Mouse (Mus musculus): ENCODE measurements at regions not wholly inside any gene's neighbourhood (a gene's known extent, or its start where the extent isn't known, plus 50 kb on each side); places are given as distances from the start of the nearest gene placed in this dataset.

GRCm38 (mm10) chr12:77045956-77046355, 84.0 kb upstream of the Max start:
- Histone ChIP-seq H3K27me3 (ENCODE audit: control insufficient read depth, insufficient read depth, low read length) (no peaks in the 10 kb centered on the region), H3K4me1 (ENCODE audit: control insufficient read depth, insufficient read depth, low read length) (peaks cover 6% of the 10 kb centered on the region), H3K4me3 (ENCODE audit: control insufficient read depth, low read depth, low read length) (no peak overlapping the region), H3K36me3 (ENCODE audit: control insufficient read depth, insufficient read depth, low read length) (no peaks in the 10 kb centered on the region), H3K27ac (ENCODE audit: control insufficient read depth, insufficient read depth, low read depth, low read length) (no peak overlapping the region)
- TF ChIP-seq CTCF (IDR thresholded peaks at IDR 0.05; ENCODE audit: control insufficient read depth, insufficient read depth, insufficient replicate concordance, low read depth, low read length) = no peak
- TF ChIP-seq POLR2A (IDR thresholded peaks at IDR 0.05; ENCODE audit: control insufficient read depth, low read depth, low read length) = no peak

- no peaks in the 10 kb centered on the region for H3K36me3 ChIP-seq (ENCODE audit: control insufficient read depth, insufficient read depth, low read length)
- TF ChIP-seq POLR2A (IDR thresholded peaks at IDR 0.05; ENCODE audit: control insufficient read depth, low read depth, low read length) (no peak), CTCF (IDR thresholded peaks at IDR 0.05; ENCODE audit: control insufficient read depth, insufficient read depth, insufficient replicate concordance, low read depth, low read length) (no peak)
- peaks cover 6% of the 10 kb centered on the region for H3K4me1 ChIP-seq (ENCODE audit: control insufficient read depth, insufficient read depth, low read length)
- no peaks in the 10 kb centered on the region for H3K27me3 ChIP-seq (ENCODE audit: control insufficient read depth, insufficient read depth, low read length)
- no peak overlapping the region for H3K4me3 ChIP-seq (ENCODE audit: control insufficient read depth, low read depth, low read length)
- no peak overlapping the region for H3K27ac ChIP-seq (ENCODE audit: control insufficient read depth, insufficient read depth, low read depth, low read length)
Observed at GRCm38 (mm10) chr12:77045356-77045755, 83.4 kb upstream of the Max start.

GRCm38 (mm10) chr12:77042356-77042755, 80.4 kb upstream of the Max start:
- TF ChIP-seq CTCF (IDR thresholded peaks at IDR 0.05; ENCODE audit: control insufficient read depth, insufficient read depth, insufficient replicate concordance, low read depth, low read length) = no peak
- TF ChIP-seq POLR2A (IDR thresholded peaks at IDR 0.05; ENCODE audit: control insufficient read depth, low read depth, low read length) = no peak
- no peak overlapping the region for H3K27ac ChIP-seq (ENCODE audit: control insufficient read depth, insufficient read depth, low read depth, low read length)
- no peaks in the 10 kb centered on the region for H3K27me3 ChIP-seq (ENCODE audit: control insufficient read depth, insufficient read depth, low read length)
- no peak overlapping the region for H3K4me3 ChIP-seq (ENCODE audit: control insufficient read depth, low read depth, low read length)
- H3K36me3 ChIP-seq (ENCODE audit: control insufficient read depth, insufficient read depth, low read length) = no peaks in the 10 kb centered on the region
- peaks cover 13% of the 10 kb centered on the region for H3K4me1 ChIP-seq (ENCODE audit: control insufficient read depth, insufficient read depth, low read length)

- H3K27me3 ChIP-seq (ENCODE audit: control insufficient read depth, insufficient read depth, low read length) = no peaks in the 10 kb centered on the region
- no peaks in the 10 kb centered on the region for H3K36me3 ChIP-seq (ENCODE audit: control insufficient read depth, insufficient read depth, low read length)
- no peak overlapping the region for H3K27ac ChIP-seq (ENCODE audit: control insufficient read depth, insufficient read depth, low read depth, low read length)
- H3K4me1 ChIP-seq (ENCODE audit: control insufficient read depth, insufficient read depth, low read length) = peaks cover 13% of the 10 kb centered on the region
- H3K4me3 ChIP-seq (ENCODE audit: control insufficient read depth, low read depth, low read length) = no peak overlapping the region
- no peak for TF ChIP-seq CTCF (IDR thresholded peaks at IDR 0.05; ENCODE audit: control insufficient read depth, insufficient read depth, insufficient replicate concordance, low read depth, low read length)
- no peak for TF ChIP-seq POLR2A (IDR thresholded peaks at IDR 0.05; ENCODE audit: control insufficient read depth, low read depth, low read length)
Observed at GRCm38 (mm10) chr12:77041141-77041540, 79.1 kb upstream of the Max start.

- H3K4me3 ChIP-seq (ENCODE audit: control insufficient read depth, low read depth, low read length) = no peak overlapping the region
- H3K27ac ChIP-seq (ENCODE audit: control insufficient read depth, insufficient read depth, low read depth, low read length) = no peak overlapping the region; the same call in 1 of the 2 replicates
- no peaks in the 10 kb centered on the region for H3K36me3 ChIP-seq (ENCODE audit: control insufficient read depth, insufficient read depth, low read length)
- TF ChIP-seq CTCF (IDR thresholded peaks at IDR 0.05; ENCODE audit: control insufficient read depth, insufficient read depth, insufficient replicate concordance, low read depth, low read length) = no peak
- no peak for TF ChIP-seq POLR2A (IDR thresholded peaks at IDR 0.05; ENCODE audit: control insufficient read depth, low read depth, low read length)
- peaks cover 7% of the 10 kb centered on the region for H3K4me1 ChIP-seq (ENCODE audit: control insufficient read depth, insufficient read depth, low read length)
- H3K27me3 ChIP-seq (ENCODE audit: control insufficient read depth, insufficient read depth, low read length) = no peaks in the 10 kb centered on the region
Observed at GRCm38 (mm10) chr12:77039953-77040305, 77.9 kb upstream of the Max start.

- H3K36me3 ChIP-seq (ENCODE audit: control insufficient read depth, insufficient read depth, low read length) = no peaks in the 10 kb centered on the region
- H3K4me1 ChIP-seq (ENCODE audit: control insufficient read depth, insufficient read depth, low read length) = peaks cover 7% of the 10 kb centered on the region
- TF ChIP-seq CTCF (IDR thresholded peaks at IDR 0.05; ENCODE audit: control insufficient read depth, insufficient read depth, insufficient replicate concordance, low read depth, low read length) (peak; percentile 98), POLR2A (IDR thresholded peaks at IDR 0.05; ENCODE audit: control insufficient read depth, low read depth, low read length) (no peak)
- H3K27ac ChIP-seq (ENCODE audit: control insufficient read depth, insufficient read depth, low read depth, low read length) = no peak overlapping the region; the same call in 1 of the 2 replicates
- no peaks in the 10 kb centered on the region for H3K27me3 ChIP-seq (ENCODE audit: control insufficient read depth, insufficient read depth, low read length)
- peak overlapping the region; percentile 53 for H3K4me3 ChIP-seq (ENCODE audit: control insufficient read depth, low read depth, low read length)
Observed at GRCm38 (mm10) chr12:77039295-77039952, 77.4 kb upstream of the Max start.

- no peak overlapping the region for H3K4me3 ChIP-seq (ENCODE audit: control insufficient read depth, low read depth, low read length)
- peaks cover 7% of the 10 kb centered on the region for H3K4me1 ChIP-seq (ENCODE audit: control insufficient read depth, insufficient read depth, low read length)
- H3K36me3 ChIP-seq (ENCODE audit: control insufficient read depth, insufficient read depth, low read length) = no peaks in the 10 kb centered on the region
- no peak overlapping the region for H3K27ac ChIP-seq (ENCODE audit: control insufficient read depth, insufficient read depth, low read depth, low read length)
- no peaks in the 10 kb centered on the region for H3K27me3 ChIP-seq (ENCODE audit: control insufficient read depth, insufficient read depth, low read length)
- TF ChIP-seq CTCF (IDR thresholded peaks at IDR 0.05; ENCODE audit: control insufficient read depth, insufficient read depth, insufficient replicate concordance, low read depth, low read length) = no peak
- TF ChIP-seq POLR2A (IDR thresholded peaks at IDR 0.05; ENCODE audit: control insufficient read depth, low read depth, low read length) = no peak
Observed at GRCm38 (mm10) chr12:77035676-77036075, 73.7 kb upstream of the Max start.
